8 mouse cellular contexts compared by ENCODE assay signal in the genomic region with DNA sequence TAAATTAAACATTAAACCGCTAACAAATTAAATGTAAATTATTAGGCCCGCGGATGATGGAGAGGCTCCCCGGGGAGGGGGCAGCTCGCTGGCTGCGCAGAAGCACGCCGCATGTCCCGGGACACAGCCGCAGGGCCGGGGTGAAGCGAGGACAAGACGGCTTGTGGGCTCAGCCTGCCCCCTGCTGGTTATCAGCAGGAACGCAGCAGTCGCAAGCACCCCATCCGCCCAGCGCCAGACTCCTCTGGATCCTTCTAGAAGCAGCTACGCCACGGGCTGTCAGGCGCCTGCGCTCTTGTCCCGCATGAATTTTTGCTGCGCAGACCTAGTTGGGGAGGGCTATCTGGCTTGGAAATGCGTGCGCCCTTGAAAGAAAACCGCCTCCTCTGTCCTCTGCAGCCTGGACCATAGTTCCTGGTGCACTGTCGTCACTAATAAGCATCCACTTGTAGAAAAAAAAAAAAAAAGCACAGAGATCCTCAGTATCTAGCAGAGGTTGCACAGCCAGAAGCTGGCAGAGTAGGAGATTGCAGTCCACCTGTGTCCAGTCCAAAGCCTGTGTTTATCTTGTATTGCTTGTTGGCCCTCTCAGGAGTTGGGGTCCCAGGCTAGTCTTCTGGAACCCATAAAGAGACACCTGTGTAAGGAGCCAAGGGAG.
A peak's percentile ranks its signal among the peaks of the same experiment; 100 is the strongest.
DNase-seq lines count a peak whose midpoint lies in the region; ATAC-seq lines count a peak whose summit lies in the region.

No protein-coding gene starts in this region.

- no peak overlapping the region for H3K4me3 ChIP-seq in heart, embryonic 12.5 days
- 0 out of 2 replicates have a peak overlapping the region, but pooled peaks have one; percentile 5 for H3K4me3 ChIP-seq in kidney, embryonic 16.5 days (ENCODE audit: low read length)
- no peak overlapping the region for H3K4me3 ChIP-seq in stomach, embryonic 15.5 days (replicated peaks)

- H3K27me3 ChIP-seq in heart, embryonic 12.5 days (replicated peaks): peaks cover 56% of the 10 kb centered on the region
- H3K27me3 ChIP-seq in kidney, embryonic 16.5 days (ENCODE audit: insufficient read depth, low read length): peaks cover 33% of the 10 kb centered on the region
- H3K27me3 ChIP-seq in stomach, embryonic 15.5 days (replicated peaks): peaks cover 26% of the 10 kb centered on the region

- peak; percentile 82 for ATAC-seq in erythroblast, adult 5-6 weeks (replicated peaks; ENCODE audit: low FRiP score, poor library complexity, severe bottlenecking)
- peak; percentile 66 for ATAC-seq in heart, embryonic 12.5 days (ENCODE audit: insufficient number of reproducible peaks, low FRiP score)
- peak; percentile 87 for ATAC-seq in kidney, embryonic 16.5 days (ENCODE audit: low FRiP score, low TSS enrichment)
- ATAC-seq in stomach, embryonic 15.5 days (ENCODE audit: insufficient read depth, low FRiP score, low read depth): peak; percentile 75

- H3K9me3 ChIP-seq in heart, embryonic 12.5 days (replicated peaks): 0 out of 2 replicates have a peak, but pooled peaks cover 3% of the 10 kb centered on the region
- H3K9me3 ChIP-seq in kidney, embryonic 16.5 days (ENCODE audit: low read length): no peaks in the 10 kb centered on the region
- H3K9me3 ChIP-seq in stomach, embryonic 15.5 days: no peaks in the 10 kb centered on the region

- peaks cover 8% of the 10 kb centered on the region; the same call in 1 of the 2 replicates for H3K4me1 ChIP-seq in heart, embryonic 12.5 days (replicated peaks)
- no peaks in the 10 kb centered on the region for H3K4me1 ChIP-seq in kidney, embryonic 16.5 days (ENCODE audit: insufficient read depth, low read length)
- H3K4me1 ChIP-seq in stomach, embryonic 15.5 days: peaks cover 3% of the 10 kb centered on the region

- no peaks in the 10 kb centered on the region for H3K36me3 ChIP-seq in heart, embryonic 12.5 days
- H3K36me3 ChIP-seq in kidney, embryonic 16.5 days (ENCODE audit: insufficient read depth, low read length): no peaks in the 10 kb centered on the region
- H3K36me3 ChIP-seq in stomach, embryonic 15.5 days: no peaks in the 10 kb centered on the region

- peak overlapping the region; percentile 47 for H3K4me2 ChIP-seq in heart, embryonic 12.5 days
- peak overlapping the region; percentile 32 for H3K4me2 ChIP-seq in kidney, embryonic 16.5 days (replicated peaks; ENCODE audit: low read depth, low read length)
- H3K4me2 ChIP-seq in stomach, embryonic 15.5 days: peak overlapping the region; percentile 41

- H3K9ac ChIP-seq in heart, embryonic 12.5 days: no peak overlapping the region
- no peak overlapping the region for H3K9ac ChIP-seq in kidney, embryonic 16.5 days (replicated peaks; ENCODE audit: low read length)
- no peak overlapping the region for H3K9ac ChIP-seq in stomach, embryonic 15.5 days

- WGBS in heart, embryonic 12.5 days: 5% methylated on average over 27 of the region's 27 CpGs
- 2% methylated on average over 27 of the region's 27 CpGs for WGBS in kidney, embryonic 16.5 days
- 2% methylated on average over 27 of the region's 27 CpGs for WGBS in stomach, embryonic 15.5 days

- peak; percentile 75 for DNase-seq in B cell, adult 2 months
- DNase-seq in brain, adult 2 months (ENCODE audit: low read depth, low spot score): peak; percentile 92
- peak; percentile 72 for DNase-seq in liver
- DNase-seq in natural killer cell, adult 2 months (ENCODE audit: low spot score in 2 of 2): peak; percentile 51 to 67

- no peak overlapping the region for H3K27ac ChIP-seq in heart, embryonic 12.5 days (ENCODE audit: poor library complexity, severe bottlenecking)
- H3K27ac ChIP-seq in kidney, embryonic 16.5 days (ENCODE audit: low read length): no peak overlapping the region
- H3K27ac ChIP-seq in stomach, embryonic 15.5 days: no peak overlapping the region
